Mouse (Mus musculus): ENCODE results near the gene Rbm46. TPM values are rescaled to one million over a fixed set of nuclear protein-coding genes. Genes with fewer than 3 reads are reported as not detected.

The Rbm46 gene
- polyA plus RNA-seq (2015; fragmentation: Nextera tagmentation; extraction: Ambion mirVana) = 0.08 and 0.10 TPM in 2 replicates

DNA sequence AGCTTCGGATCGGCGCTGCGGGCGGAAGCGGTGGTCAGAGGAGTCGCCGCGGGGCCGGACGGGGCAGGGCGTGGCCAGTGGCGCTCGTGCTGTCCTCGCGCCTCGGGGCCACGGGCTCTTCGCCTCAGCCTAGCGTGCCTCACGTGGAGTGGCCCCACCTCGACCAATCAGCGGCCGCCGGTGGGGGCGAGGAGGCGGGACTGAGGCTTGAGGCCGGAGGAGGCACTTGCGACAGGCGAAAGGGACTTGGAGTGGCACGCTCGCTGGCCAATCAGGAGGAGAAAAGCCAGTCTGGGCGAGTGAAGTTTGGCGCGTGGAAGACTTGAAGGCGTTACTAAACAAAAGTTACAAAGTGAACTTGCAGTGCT lies at the start of gene Rbm46:
TSS of gene Rbm46 (minus strand) at position 112 of the 368 bp plus-strand sequence.
- no peak for DNase-seq (ENCODE audit: low spot score)

DNA sequence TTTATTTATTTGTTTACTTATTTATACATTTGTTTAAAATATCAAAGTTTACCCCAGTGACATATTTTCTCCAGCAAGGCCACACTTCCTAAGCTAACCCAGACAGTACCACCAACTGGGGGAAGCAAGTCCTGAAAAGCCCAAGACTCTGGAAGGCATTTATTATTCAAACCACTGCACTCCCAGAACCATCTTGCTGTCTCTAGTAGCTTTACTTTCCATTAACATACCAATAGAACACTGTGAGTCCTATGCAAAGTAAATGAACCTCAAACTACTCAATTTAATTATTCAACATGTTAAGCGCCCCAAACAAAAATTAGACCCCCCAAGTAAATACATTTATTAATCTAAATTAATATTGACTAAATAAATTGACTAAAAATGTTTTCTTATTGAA lies 39.3 kb upstream of the Rbm46 start:
- no peak for DNase-seq (ENCODE audit: low spot score)

DNA sequence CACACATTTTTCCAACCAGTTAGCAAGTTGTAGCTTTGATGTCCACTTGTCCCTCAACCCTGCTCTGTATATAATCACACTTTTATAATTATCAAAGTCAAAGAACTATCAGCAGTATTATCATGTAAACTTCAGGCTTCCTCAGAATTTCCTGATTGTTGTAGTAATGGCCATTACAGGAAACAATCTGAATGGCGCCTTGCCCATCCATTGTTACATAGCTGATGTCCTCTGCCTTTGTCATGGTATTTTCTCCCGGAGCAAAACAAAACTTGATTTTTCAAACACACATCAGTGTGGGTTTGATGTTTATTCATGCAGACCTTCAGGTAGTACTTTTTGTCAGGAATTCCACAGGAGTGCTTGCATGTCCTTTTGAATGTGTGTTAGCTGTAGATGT lies 32.4 kb upstream of the Rbm46 start:
- no peak for DNase-seq (ENCODE audit: low spot score)

DNA sequence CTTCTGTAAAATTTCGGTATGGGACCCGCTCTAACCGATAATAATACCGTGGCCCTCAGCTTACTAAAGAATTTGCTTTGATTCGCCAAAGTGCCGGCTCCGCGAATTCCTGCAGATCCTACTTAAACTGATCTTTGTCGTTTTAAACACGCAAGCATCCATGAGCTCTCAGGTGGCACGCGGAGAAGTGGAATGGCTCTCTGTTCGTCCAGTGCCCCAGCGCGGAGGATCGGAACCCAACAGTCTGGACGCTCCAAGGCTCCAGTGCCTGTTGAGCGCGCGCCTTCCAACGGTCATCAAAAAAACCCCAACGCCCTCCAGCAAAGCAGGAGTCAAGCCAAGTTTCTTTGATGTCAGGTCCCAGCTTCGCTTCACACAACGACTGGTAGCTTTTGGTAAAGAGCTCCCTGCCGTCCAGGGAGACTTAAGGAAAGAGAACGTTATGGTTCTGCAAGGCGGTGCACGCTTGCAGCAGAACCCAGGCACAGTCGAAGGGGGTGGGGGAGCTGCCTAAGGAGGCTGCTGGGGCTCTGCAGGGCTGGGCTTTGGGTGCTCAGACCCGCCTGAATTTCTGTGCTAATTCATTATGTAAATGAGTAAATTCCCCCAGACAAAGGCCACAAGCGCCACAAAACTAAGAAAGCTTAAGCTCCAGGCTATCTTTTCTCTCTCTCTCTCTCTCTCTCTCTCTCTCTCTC lies 28.1 kb upstream of the Rbm46 start:
- DNase-seq (ENCODE audit: low spot score) = no peak

DNA sequence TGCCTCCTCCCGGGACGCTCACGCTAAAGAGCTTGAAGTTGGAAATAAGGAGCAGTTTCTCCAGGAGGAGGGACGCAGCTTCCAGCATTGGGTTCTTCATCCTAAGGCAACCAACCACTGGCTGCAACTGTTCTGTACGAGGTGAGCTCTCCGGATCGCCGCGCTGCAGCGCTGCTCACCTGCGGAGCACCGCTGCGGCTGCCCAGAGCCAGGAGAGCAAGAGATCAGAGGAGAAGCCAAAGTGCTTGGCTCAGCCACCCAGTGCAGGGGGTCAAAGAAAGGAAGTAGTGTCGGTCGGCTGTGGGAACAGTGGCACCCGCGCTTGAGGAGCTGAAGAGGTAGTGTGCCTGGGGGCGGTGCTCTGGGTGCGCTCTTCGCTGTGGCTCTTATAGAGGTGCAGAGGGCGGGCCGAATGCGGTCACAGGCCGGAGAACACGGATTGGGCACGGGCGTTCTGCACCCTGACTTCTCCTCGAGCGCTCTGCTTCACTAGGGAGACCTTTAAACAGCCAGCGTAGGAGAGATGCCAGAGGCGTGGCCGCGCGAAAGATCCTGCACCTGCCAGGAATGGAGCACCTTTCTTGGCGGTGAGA lies 27.4 kb upstream of the Rbm46 start, which contains the start of gene Lrat:
TSS of gene Lrat (minus strand) at position 361 of the 593 bp plus-strand sequence.
- DNase-seq (ENCODE audit: low spot score) = no peak

DNA sequence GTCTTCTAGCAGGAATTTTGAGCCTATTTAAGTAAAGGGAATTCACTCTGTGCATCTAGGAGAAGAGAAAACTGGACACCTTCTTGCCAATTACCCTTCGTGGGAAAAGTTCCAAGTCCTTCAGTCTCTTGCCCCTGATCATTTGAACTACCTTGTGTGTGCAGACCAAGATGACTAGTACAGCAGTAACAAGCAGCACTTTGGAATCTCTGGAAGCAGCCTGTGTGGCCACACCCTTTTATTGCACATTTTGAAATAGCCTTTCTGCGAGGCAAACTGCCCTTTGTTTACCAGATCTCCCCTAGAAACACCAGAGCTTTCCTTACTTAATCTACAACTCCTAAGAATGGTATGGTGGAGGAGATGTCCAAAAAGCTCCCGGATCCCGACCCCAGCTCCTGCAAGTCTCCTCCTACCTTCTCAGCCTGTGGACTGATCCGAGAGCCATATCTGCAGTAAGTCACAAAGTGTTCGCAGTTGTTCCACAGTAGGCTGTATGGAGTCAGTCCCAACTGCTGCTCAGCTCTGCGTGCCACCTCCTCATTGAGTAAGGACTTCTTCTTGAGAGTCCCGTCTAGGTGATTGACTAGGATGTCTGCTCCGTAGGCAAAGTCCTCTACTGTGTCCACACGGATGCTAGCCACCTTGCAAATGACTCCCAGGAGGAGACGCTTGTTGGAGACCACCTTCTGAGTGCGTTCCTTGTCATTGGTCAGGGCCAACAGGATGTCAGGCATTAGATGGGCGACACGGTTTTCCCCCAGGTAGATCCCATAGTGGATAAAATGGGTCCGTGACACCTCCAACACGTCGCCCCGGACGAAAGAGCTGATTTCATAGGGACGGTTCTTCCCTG lies 26.7 kb upstream of the Rbm46 start:
- no peak for DNase-seq (ENCODE audit: low spot score)

DNA sequence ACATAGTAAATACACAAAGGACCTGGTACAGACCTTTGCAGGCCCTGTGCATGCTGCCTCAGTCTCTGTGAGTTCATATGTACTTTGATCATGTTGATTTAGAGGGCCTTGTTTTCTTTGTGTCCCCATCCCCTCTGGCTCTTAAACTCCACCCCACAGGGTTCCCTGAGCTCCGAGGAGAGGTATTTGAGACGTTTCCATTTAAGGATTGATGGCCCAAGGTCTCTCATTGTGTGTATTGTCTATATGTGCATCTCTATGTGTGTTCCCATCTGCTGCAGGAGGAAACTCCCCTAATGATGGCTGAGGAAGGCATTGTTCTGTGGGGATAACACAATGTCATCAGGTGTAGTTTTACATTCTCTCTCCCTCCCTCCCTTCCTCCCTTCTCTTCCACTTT lies 12.6 kb upstream of the Rbm46 start:
- no peak for DNase-seq (ENCODE audit: low spot score)

DNA sequence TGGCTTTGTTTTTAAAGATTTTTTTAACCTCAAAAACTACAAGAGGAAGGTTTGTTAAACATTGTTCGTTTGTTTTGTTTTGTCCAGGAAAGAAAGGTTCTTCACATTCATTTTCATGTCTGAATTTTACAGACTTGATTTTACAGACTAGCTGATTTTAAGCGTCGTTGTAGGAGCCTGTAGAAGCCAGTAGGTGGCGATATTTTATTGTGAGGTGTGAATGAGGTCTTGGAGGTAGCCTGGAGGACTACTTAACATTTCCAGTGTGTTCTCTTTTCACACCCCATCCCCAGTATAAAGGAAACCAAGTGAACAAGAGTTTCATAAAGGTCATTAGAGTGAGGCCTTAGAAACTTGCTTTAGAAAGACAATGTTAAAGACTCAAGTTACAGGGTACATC lies 975 bp upstream of the Rbm46 start:
- DNase-seq (ENCODE audit: low spot score) = no peak

DNA sequence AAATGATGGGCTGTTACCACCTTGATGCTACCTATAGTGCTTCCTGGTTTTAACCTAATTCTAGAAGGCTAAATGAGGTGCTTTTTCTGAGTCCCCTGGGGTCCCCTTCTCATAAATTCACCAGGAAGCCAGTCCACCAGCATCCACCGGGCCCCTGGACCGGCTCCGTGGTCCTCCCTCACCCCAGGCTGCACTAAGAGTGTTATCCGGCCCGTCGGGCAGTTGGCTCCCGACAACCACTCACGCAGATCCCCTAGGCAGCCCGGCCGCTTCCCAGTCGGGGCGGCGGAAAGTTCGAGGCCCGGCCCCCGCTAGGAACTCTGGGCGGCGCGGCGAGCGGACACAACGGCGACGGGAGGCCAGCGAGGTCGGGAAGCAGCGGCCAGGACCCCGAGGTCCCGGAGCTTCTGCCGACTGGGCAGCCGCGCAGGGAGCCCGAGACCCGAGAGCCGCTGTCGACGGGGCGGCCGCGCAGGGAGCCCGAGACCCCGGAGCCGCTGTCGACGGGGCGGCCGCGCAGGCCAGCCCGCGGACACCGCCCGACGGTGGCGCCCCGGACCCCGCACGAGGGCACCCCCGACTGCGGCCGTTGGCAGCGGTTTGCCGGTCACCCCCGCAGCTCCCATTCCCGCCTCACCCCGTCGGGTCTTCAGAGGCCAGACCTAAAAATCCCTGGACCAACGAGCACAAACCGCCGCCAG lies 462 bp downstream of the Rbm46 start:
- DNase-seq (ENCODE audit: low spot score) = no peak

DNA sequence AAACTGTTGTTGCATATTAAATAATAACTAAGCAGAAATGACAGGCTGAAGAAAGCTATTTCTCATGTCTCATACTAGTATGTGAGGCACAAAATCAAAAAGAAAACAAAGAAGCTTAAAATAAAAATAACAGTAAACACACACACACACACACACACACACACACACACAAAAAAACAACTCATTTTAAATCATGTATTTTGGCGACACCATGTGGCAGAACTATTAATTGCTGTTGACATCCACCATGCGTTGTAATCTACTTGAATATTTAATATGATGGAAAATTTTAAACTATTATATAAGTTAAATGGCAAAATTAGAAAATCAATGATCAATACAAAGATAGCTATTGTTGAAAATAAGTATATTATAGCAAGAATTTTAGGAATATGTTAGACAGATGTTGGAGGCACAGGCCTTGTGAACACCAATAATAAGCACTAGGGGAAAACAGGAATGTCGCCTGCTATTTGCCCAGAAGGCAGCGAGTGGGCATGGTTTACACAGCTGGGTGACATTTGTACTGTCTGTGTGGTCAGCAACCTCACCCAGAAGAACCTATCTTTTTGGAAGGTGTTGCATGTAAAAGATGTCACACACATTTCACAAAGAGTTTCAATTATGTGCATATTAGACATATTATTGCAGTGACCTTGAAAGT lies 18.7 kb downstream of the Rbm46 start:
- DNase-seq (ENCODE audit: low spot score) = no peak

DNA sequence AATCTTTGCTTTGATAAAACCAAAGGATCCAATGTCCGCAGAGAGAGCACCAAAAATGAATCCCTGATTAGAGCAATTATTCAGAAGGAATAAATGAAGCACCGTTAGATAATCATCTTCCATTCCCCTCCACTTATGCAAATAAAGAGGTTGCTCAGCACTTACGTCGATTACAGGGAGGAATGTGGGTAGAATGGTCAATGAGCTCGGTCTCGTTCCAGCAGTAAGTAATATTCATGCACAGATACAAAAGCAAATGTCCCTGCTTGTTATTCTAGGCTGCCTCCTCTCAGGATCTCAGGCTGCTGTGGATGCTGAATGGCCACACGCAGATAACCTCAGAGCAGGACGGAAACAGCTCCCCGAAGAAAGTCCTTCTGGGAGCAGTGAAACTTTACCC lies 51.1 kb downstream of the Rbm46 start:
- DNase-seq (ENCODE audit: low spot score) = no peak

DNA sequence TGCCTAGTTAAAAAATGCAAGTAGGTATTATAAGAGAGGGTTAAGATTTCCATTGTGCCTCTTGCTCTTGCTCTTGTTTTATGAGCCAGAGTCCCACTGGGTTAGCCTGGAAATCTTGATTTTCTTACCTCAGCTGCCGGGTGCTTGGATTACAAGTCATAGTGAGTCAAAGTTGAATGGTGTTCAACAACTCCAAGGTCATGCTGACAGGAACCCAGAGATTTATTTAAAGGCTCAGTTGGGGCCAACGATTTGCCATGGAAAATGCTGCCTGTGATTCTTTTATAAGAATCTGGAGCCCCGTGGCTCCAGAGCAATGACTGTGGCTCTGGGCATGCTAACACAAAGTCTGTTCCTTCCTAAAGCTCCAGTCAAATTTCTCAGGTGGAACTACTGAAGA lies 64.4 kb downstream of the Rbm46 start:
- DNase-seq (ENCODE audit: low spot score) = no peak

DNA sequence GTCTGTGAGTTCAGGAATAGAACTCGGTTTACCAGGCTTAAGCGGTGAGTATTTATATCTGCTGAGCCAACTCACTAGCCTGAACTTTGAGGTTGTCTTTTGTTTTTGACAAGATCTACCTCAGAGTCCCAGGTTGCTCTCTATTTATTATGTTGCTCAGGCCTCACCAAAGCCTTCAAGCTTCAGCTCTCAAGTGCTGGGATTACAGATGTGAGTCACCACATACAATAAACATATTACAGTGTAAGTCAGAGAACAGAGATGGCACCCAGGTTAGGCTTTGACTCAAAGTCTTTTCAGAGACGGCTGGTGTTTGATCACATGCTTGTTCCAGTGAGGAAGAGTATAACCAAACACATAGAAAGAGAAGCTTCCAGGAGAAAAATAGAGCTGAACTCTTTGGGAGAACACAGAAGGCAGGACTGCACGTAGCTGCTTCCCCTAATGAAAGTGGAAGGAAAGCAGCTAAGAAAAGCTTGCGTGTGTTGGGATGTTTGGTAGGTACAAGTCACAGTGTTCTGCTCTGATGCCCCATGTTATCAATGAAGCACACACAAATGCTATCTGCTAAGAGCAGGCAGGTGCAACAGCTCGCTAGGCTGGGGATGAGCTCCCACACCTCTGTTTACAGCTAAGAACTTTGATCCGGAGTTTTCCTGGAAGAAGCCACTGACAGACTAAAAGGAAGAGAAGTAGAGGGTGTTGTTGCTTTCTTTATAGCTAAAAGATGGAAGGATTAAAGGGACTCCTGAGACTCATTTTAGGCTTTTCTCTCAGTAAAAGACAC lies 65.8 kb downstream of the Rbm46 start:
- DNase-seq (ENCODE audit: low spot score) = no peak

DNA sequence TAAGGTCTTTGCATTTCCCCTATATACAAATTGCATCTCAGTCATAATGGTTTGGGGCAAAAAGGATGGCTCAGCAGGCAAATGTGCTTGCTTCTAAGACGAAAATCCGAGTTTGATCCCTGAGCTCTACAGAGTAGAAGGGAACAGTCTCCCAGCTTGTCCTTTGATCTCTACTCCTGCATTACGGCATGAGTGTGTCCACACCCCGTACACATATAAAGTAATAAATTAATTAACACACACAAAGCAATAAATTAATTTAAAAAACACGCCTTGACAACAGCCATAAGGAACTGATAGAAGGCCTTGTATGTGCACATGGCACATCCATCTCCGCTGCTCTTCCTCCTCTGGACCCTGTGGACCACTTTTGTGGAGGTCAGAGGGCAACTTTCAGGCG lies 66.5 kb downstream of the Rbm46 start:
- DNase-seq (ENCODE audit: low spot score) = no peak

DNA sequence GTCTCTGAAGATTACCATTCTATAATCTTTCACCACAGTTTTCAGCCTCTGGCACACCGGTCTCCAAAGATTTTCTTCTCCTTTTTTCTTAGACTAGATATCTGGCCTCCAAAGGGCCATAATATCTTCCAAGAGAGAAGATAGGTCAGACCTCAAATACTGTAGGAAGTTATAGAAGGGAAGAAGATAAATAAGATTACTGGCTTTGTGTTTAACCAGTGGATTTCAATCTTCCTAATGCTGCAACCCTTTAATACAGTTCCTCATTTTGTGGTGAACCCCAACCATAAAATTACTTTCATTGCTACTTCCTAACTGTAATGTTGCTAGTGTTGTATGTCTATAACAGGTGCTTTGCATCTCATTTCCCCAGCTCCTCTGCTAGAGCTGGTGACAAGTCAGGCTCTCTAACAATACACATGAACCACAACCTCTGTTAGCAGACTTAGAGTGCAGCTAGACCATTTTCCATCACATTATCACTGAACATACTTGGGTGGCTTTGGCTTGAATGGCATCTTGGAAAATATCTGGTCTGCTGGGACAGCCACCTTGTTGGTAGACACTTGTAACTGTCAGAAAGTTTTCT lies 67.9 kb downstream of the Rbm46 start:
- no peak for DNase-seq (ENCODE audit: low spot score)

DNA sequence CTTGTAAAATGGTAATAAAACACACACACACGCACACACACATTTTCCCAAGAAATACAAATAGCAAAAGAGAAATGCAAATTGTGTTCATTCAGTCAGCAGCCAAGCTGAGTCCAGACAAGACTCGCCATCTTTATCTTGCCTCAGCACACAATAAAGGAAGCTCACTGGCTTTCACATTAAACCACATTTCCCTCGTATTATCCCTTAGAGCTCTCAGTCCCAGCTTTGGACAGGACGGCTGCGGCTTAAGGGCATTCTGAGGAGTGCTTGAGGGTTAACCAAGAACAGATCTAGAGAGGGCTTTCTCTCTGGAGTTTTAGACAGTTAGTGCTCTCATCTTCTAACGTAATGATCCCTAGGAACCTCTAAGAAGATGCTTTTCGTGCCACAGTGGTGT lies 71.0 kb downstream of the Rbm46 start:
- no peak for DNase-seq (ENCODE audit: low spot score)

DNA sequence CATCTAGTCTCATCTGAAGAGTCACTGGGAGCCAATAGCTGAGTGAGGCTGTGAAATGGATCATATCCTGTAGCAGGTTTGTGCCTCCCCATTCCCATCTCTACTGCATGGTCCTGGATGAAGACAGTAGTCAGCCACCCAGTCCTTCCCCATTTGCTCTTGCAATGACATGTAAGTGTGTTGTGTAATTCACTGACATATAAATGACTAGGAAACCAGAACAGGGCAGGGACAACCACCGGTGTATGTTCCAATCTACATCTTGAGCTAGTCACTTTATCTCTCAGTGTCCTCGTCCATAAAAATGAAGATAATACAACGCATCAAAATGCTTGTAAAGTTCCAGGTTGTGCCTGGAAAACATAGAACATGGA lies 75.8 kb downstream of the Rbm46 start:
- no peak for DNase-seq (ENCODE audit: low spot score)

DNA sequence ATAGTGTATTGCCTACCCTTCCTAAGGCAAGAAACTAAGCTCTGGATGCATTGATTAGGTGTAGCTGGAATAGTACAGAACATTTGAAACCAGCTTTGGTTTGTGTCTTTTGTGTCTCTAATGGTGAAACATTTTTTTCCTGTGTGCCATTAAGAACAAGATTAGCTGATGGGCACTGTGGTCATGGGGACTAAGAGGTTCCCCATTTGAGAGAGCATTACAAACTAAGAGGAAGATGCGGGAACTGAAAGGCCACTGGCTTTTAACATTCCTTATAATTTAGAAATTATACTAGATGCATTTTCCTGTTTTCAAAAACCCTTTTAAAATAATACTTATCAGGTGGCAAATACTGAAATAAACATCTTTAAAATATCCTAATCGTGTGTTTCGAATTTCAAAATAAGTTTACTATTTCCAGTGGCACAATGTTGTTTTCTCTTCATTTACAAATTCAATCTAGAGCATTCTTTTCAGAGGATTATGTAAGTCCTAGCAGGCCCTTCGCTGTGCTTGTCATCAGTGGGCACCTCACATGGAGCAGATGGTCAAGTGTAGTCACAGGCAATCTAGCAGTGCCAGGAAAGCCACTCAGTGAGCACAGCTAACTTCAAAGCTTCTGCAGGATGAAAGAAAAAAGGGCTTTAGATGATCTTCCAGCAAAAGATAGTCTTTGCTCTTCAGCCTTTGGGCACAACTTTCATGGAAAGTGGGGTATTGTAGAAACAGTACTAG lies 76.4 kb downstream of the Rbm46 start:
- DNase-seq (ENCODE audit: low spot score) = no peak

DNA sequence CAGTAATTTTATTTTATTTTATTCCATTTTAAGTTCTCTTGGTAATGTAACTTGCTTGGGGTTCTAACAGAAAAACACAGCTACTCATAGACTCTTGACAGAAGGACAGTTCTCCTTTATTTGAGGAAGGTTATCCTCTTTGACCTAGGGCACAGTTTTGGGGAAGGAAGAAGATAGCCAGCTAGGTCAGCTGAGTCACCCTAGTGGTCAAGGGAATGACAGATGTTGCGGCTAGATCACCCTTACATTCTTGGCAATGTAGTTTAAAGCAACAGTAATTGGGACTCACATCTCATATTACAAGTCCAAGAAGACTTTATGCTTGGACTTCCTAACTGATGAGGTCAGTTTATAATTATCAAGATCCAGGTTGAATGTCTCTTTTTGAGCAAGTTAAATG lies 82.6 kb downstream of the Rbm46 start:
- DNase-seq (ENCODE audit: low spot score) = no peak
